Mouse (Mus musculus) right cerebral cortex, adult 2 months (tissue): ENCODE measurements around the gene Cdc42ep4.

ENCODE experiments used
- DNase-seq, 2 experiments: peaks; one replicate each; pipeline ENCODE4 v3.0.0; 2021 to 2022; ENCODE audit warnings: low spot score in 2 of 2

The Cdc42ep4 gene

GRCm38 (mm10) chr11:113684707-113685426 is 66.8 kb downstream of the Cdc42ep4 start:
- DNase-seq: no peak

GRCm38 (mm10) chr11:113683957-113684706 is 67.5 kb downstream of the Cdc42ep4 start, which contains the start of the genes Fam104a and D11Wsu47e:
Gene Fam104a, minus strand, starts transcription at chr11:113684155.
Gene D11Wsu47e, plus strand, starts transcription at chr11:113684412.
- peak; percentile 96 for DNase-seq

GRCm38 (mm10) chr11:113683627-113683956 is 68.1 kb downstream of the Cdc42ep4 start:
- no peak for DNase-seq

- DNase-seq: no peak
These were observed 68.6 kb downstream of the Cdc42ep4 start for GRCm38 (mm10) chr11:113682897-113683626.

GRCm38 (mm10) chr11:113681979-113682378 is 69.7 kb downstream of the Cdc42ep4 start:
- DNase-seq: no peak

GRCm38 (mm10) chr11:113680954-113681353 is 70.7 kb downstream of the Cdc42ep4 start:
- no peak for DNase-seq

GRCm38 (mm10) chr11:113678373-113678772 is 73.3 kb downstream of the Cdc42ep4 start:
- DNase-seq: no peak

- no peak for DNase-seq
These were observed 74.3 kb downstream of the Cdc42ep4 start for GRCm38 (mm10) chr11:113677378-113677777.
